Mouse (Mus musculus): ENCODE data around the gene Grm1. TPM values are rescaled to one million over a fixed set of nuclear protein-coding genes. Genes with fewer than 3 reads are reported as not detected.

Gene Grm1
- polyA plus RNA-seq, 1 experiment from 2014 or later = not detected

- no peak overlapping the region for H3K27ac ChIP-seq (ENCODE audit: low read depth, low read length)
- no peaks in the 10 kb centered on the region for H3K4me1 ChIP-seq (ENCODE audit: control insufficient read depth, insufficient read depth, low read length)
- ATAC-seq (ENCODE audit: insufficient read depth, low FRiP score, low TSS enrichment) = no peak
- H3K36me3 ChIP-seq (ENCODE audit: control insufficient read depth, insufficient read depth, low read length) = no peaks in the 10 kb centered on the region
- H3K9ac ChIP-seq (ENCODE audit: low read length) = no peak overlapping the region
- H3K4me2 ChIP-seq (ENCODE audit: low read depth) = no peak overlapping the region
- DNase-seq (ENCODE audit: low spot score) = no peak
- no peaks in the 10 kb centered on the region for H3K9me3 ChIP-seq (ENCODE audit: control insufficient read depth, low read length)
- no peak overlapping the region for H3K4me3 ChIP-seq (ENCODE audit: low read depth, low read length)
- H3K27me3 ChIP-seq (ENCODE audit: control insufficient read depth, insufficient read depth, low read length) = no peaks in the 10 kb centered on the region
- 92% methylated on average over 5 of the region's 5 CpGs for WGBS
These were observed 340.8 kb downstream of the Grm1 start for GRCm38 (mm10) chr10:10741314-10741713.

GRCm38 (mm10) chr10:10740729-10741128 is 341.4 kb downstream of the Grm1 start:
- no peaks in the 10 kb centered on the region for H3K9me3 ChIP-seq (ENCODE audit: control insufficient read depth, low read length)
- DNase-seq (ENCODE audit: low spot score) (no peak), ATAC-seq (ENCODE audit: insufficient read depth, low FRiP score, low TSS enrichment) (no peak)
- no peaks in the 10 kb centered on the region for H3K36me3 ChIP-seq (ENCODE audit: control insufficient read depth, insufficient read depth, low read length)
- no peaks in the 10 kb centered on the region for H3K4me1 ChIP-seq (ENCODE audit: control insufficient read depth, insufficient read depth, low read length)
- WGBS = 73% methylated on average over 3 of the region's 3 CpGs
- no peak overlapping the region for H3K27ac ChIP-seq (ENCODE audit: low read depth, low read length)
- no peaks in the 10 kb centered on the region for H3K27me3 ChIP-seq (ENCODE audit: control insufficient read depth, insufficient read depth, low read length)
- no peak overlapping the region for H3K9ac ChIP-seq (ENCODE audit: low read length)
- no peak overlapping the region for H3K4me2 ChIP-seq (ENCODE audit: low read depth)
- H3K4me3 ChIP-seq (ENCODE audit: low read depth, low read length) = no peak overlapping the region

GRCm38 (mm10) chr10:10737041-10737681 is 345.0 kb downstream of the Grm1 start:
- 84% methylated on average over 1 of the region's 1 CpGs for WGBS
- ATAC-seq (ENCODE audit: insufficient read depth, low FRiP score, low TSS enrichment) = no peak

GRCm38 (mm10) chr10:10734561-10734960 is 347.6 kb downstream of the Grm1 start:
- H3K4me3 ChIP-seq (ENCODE audit: low read depth, low read length) = no peak overlapping the region
- WGBS = 79% methylated on average over 5 of the region's 5 CpGs
- H3K27me3 ChIP-seq (ENCODE audit: control insufficient read depth, insufficient read depth, low read length) = no peaks in the 10 kb centered on the region
- ATAC-seq (ENCODE audit: insufficient read depth, low FRiP score, low TSS enrichment) = no peak
- no peaks in the 10 kb centered on the region for H3K4me1 ChIP-seq (ENCODE audit: control insufficient read depth, insufficient read depth, low read length)
- no peak overlapping the region for H3K4me2 ChIP-seq (ENCODE audit: low read depth)
- H3K36me3 ChIP-seq (ENCODE audit: control insufficient read depth, insufficient read depth, low read length) = no peaks in the 10 kb centered on the region
- DNase-seq (ENCODE audit: low spot score) = no peak
- no peaks in the 10 kb centered on the region for H3K9me3 ChIP-seq (ENCODE audit: control insufficient read depth, low read length)
- H3K9ac ChIP-seq (ENCODE audit: low read length) = no peak overlapping the region
- H3K27ac ChIP-seq (ENCODE audit: low read depth, low read length) = no peak overlapping the region

More at GRCm38 (mm10) chr10:10737041-10737681, 345.0 kb downstream of the Grm1 start:
- H3K9ac ChIP-seq (ENCODE audit: low read length) = no peak overlapping the region
- H3K4me2 ChIP-seq (ENCODE audit: low read depth) = no peak overlapping the region
- H3K36me3 ChIP-seq (ENCODE audit: control insufficient read depth, insufficient read depth, low read length) = no peaks in the 10 kb centered on the region
- no peaks in the 10 kb centered on the region for H3K4me1 ChIP-seq (ENCODE audit: control insufficient read depth, insufficient read depth, low read length)
- DNase-seq (ENCODE audit: low spot score) = no peak
- H3K9me3 ChIP-seq (ENCODE audit: control insufficient read depth, low read length) = no peaks in the 10 kb centered on the region
- H3K27me3 ChIP-seq (ENCODE audit: control insufficient read depth, insufficient read depth, low read length) = no peaks in the 10 kb centered on the region
- no peak overlapping the region for H3K4me3 ChIP-seq (ENCODE audit: low read depth, low read length)
- H3K27ac ChIP-seq (ENCODE audit: low read depth, low read length) = no peak overlapping the region

GRCm38 (mm10) chr10:10733092-10733491 is 349.1 kb downstream of the Grm1 start:
- no peak for ATAC-seq (ENCODE audit: insufficient read depth, low FRiP score, low TSS enrichment)
- no peak for DNase-seq (ENCODE audit: low spot score)
- Histone ChIP-seq H3K27me3 (ENCODE audit: control insufficient read depth, insufficient read depth, low read length) (no peaks in the 10 kb centered on the region), H3K9me3 (ENCODE audit: control insufficient read depth, low read length) (no peaks in the 10 kb centered on the region), H3K9ac (ENCODE audit: low read length) (no peak overlapping the region), H3K36me3 (ENCODE audit: control insufficient read depth, insufficient read depth, low read length) (no peaks in the 10 kb centered on the region), H3K4me2 (ENCODE audit: low read depth) (no peak overlapping the region), H3K27ac (ENCODE audit: low read depth, low read length) (no peak overlapping the region), H3K4me1 (ENCODE audit: control insufficient read depth, insufficient read depth, low read length) (no peaks in the 10 kb centered on the region), H3K4me3 (ENCODE audit: low read depth, low read length) (no peak overlapping the region)
- 92% methylated on average over 5 of the region's 5 CpGs for WGBS

- H3K36me3 ChIP-seq (ENCODE audit: control insufficient read depth, insufficient read depth, low read length) = no peaks in the 10 kb centered on the region
- no peak overlapping the region for H3K4me2 ChIP-seq (ENCODE audit: low read depth)
- WGBS = 94% methylated on average over 3 of the region's 3 CpGs
- no peaks in the 10 kb centered on the region for H3K9me3 ChIP-seq (ENCODE audit: control insufficient read depth, low read length)
- H3K4me1 ChIP-seq (ENCODE audit: control insufficient read depth, insufficient read depth, low read length) = no peaks in the 10 kb centered on the region
- no peaks in the 10 kb centered on the region for H3K27me3 ChIP-seq (ENCODE audit: control insufficient read depth, insufficient read depth, low read length)
- no peak for ATAC-seq (ENCODE audit: insufficient read depth, low FRiP score, low TSS enrichment)
- DNase-seq (ENCODE audit: low spot score) = no peak
- no peak overlapping the region for H3K27ac ChIP-seq (ENCODE audit: low read depth, low read length)
- no peak overlapping the region for H3K4me3 ChIP-seq (ENCODE audit: low read depth, low read length)
- H3K9ac ChIP-seq (ENCODE audit: low read length) = no peak overlapping the region
These were observed 355.7 kb downstream of the Grm1 start for GRCm38 (mm10) chr10:10726501-10726900.

GRCm38 (mm10) chr10:10710837-10711236 is 371.3 kb downstream of the Grm1 start:
- no peak for ATAC-seq (ENCODE audit: insufficient read depth, low FRiP score, low TSS enrichment)
- no peak overlapping the region for H3K4me2 ChIP-seq (ENCODE audit: low read depth)
- H3K27ac ChIP-seq (ENCODE audit: low read depth, low read length) = no peak overlapping the region
- DNase-seq (ENCODE audit: low spot score) = no peak
- H3K9me3 ChIP-seq (ENCODE audit: control insufficient read depth, low read length) = no peaks in the 10 kb centered on the region
- WGBS = 75% methylated on average over 2 of the region's 2 CpGs
- H3K9ac ChIP-seq (ENCODE audit: low read length) = no peak overlapping the region
- no peaks in the 10 kb centered on the region for H3K4me1 ChIP-seq (ENCODE audit: control insufficient read depth, insufficient read depth, low read length)
- H3K27me3 ChIP-seq (ENCODE audit: control insufficient read depth, insufficient read depth, low read length) = no peaks in the 10 kb centered on the region
- H3K36me3 ChIP-seq (ENCODE audit: control insufficient read depth, insufficient read depth, low read length) = no peaks in the 10 kb centered on the region
- no peak overlapping the region for H3K4me3 ChIP-seq (ENCODE audit: low read depth, low read length)

- no peak overlapping the region for H3K9ac ChIP-seq (ENCODE audit: low read length)
- DNase-seq (ENCODE audit: low spot score) (no peak), ATAC-seq (ENCODE audit: insufficient read depth, low FRiP score, low TSS enrichment) (no peak)
- no peak overlapping the region for H3K4me3 ChIP-seq (ENCODE audit: low read depth, low read length)
- H3K9me3 ChIP-seq (ENCODE audit: control insufficient read depth, low read length) = no peaks in the 10 kb centered on the region
- no peaks in the 10 kb centered on the region for H3K4me1 ChIP-seq (ENCODE audit: control insufficient read depth, insufficient read depth, low read length)
- 96% methylated on average over 2 of the region's 2 CpGs for WGBS
- no peaks in the 10 kb centered on the region for H3K27me3 ChIP-seq (ENCODE audit: control insufficient read depth, insufficient read depth, low read length)
- H3K4me2 ChIP-seq (ENCODE audit: low read depth) = no peak overlapping the region
- no peak overlapping the region for H3K27ac ChIP-seq (ENCODE audit: low read depth, low read length)
- no peaks in the 10 kb centered on the region for H3K36me3 ChIP-seq (ENCODE audit: control insufficient read depth, insufficient read depth, low read length)
These were observed 371.8 kb downstream of the Grm1 start for GRCm38 (mm10) chr10:10710359-10710758.

- no peaks in the 10 kb centered on the region for H3K9me3 ChIP-seq (ENCODE audit: control insufficient read depth, low read length)
- no peak overlapping the region for H3K4me3 ChIP-seq (ENCODE audit: low read depth, low read length)
- H3K36me3 ChIP-seq (ENCODE audit: control insufficient read depth, insufficient read depth, low read length) = no peaks in the 10 kb centered on the region
- no peak overlapping the region for H3K9ac ChIP-seq (ENCODE audit: low read length)
- H3K27me3 ChIP-seq (ENCODE audit: control insufficient read depth, insufficient read depth, low read length) = no peaks in the 10 kb centered on the region
- DNase-seq (ENCODE audit: low spot score) (no peak), ATAC-seq (ENCODE audit: insufficient read depth, low FRiP score, low TSS enrichment) (no peak)
- no peak overlapping the region for H3K27ac ChIP-seq (ENCODE audit: low read depth, low read length)
- no peak overlapping the region for H3K4me2 ChIP-seq (ENCODE audit: low read depth)
- WGBS = 69% methylated on average over 1 of the region's 1 CpGs
- H3K4me1 ChIP-seq (ENCODE audit: control insufficient read depth, insufficient read depth, low read length) = no peaks in the 10 kb centered on the region
These were observed 374.1 kb downstream of the Grm1 start for GRCm38 (mm10) chr10:10708031-10708430.

Measured in neural tube, embryonic 11.5 days (tissue).